Mouse (Mus musculus) adrenal gland, adult (tissue): ENCODE results near the gene Olfr122.

ENCODE experiments used
- DNase-seq, 2 experiments: peaks; one replicate each; pipeline ENCODE4 v3.0.0; 2022 to 2023; ENCODE audit warnings: low spot score in 1 of 2; ENCODE audit not compliant: inconsistent age in 2 of 2

The Olfr122 gene

GRCm38 (mm10) chr17:37768307-37768706 lies at the start of gene Olfr122:
TSS of gene Olfr122 (plus strand) at chr17:37768607.
- no peak for DNase-seq

- DNase-seq: no peak
These were observed 46.9 kb upstream of the Olfr122 start, which contains the start of gene Olfr120 for GRCm38 (mm10) chr17:37721508-37721907. TSS of gene Olfr120 (plus strand) at chr17:37721808.

- no peak for DNase-seq
These were observed 30.3 kb upstream of the Olfr122 start for GRCm38 (mm10) chr17:37738070-37738469.

- DNase-seq: no peak
These were observed 24.8 kb downstream of the Olfr122 start, which contains the start of gene Olfr123 for GRCm38 (mm10) chr17:37793229-37793628. TSS of gene Olfr123 (plus strand) at chr17:37793529.

GRCm38 (mm10) chr17:37799588-37799987 lies 31.2 kb downstream of the Olfr122 start, which contains the start of gene Olfr124:
TSS of gene Olfr124 (plus strand) at chr17:37799888.
- no peak for DNase-seq
